Mouse (Mus musculus) limb, embryonic 14.5 days (tissue): ENCODE measurements at regions not wholly inside any gene's neighbourhood (a gene's known extent, or its start where the extent isn't known, plus 50 kb on each side); places are given as distances from the start of the nearest gene placed in this dataset.

Experiments used
- ATAC-seq: fragments of 200-750 bp; cut with Nextera tagmentation; 2 replicates; pipeline ENCODE4 v1.8.0; 2017; ENCODE audit warnings: low read depth, moderate number of reproducible peaks, moderate TSS enrichment; ENCODE audit not compliant: low FRiP score
- DNase-seq: peaks from one replicate; pipeline ENCODE4 v3.0.0-alpha.2; 2015; ENCODE audit warnings: low spot score
- H3K27ac ChIP-seq: fragments of 300-500 bp; sonication (generic); replicated peaks from 2 replicates; pipeline ENCODE4 v1.5.1; 2014; ENCODE audit warnings: low read depth, mild to moderate bottlenecking, low read length, moderate library complexity, mixed read lengths
- H3K27me3 ChIP-seq: fragments of 300-500 bp; sonication (generic); 2 replicates; pipeline ENCODE4 v1.6.1; 2014; ENCODE audit warnings: low read length, mixed read lengths; ENCODE audit not compliant: control insufficient read depth, insufficient read depth
- H3K36me3 ChIP-seq: fragments of 300-500 bp; sonication (generic); 2 replicates; pipeline ENCODE4 v1.6.1; 2014; ENCODE audit warnings: mild to moderate bottlenecking, low read length, moderate library complexity, mixed read lengths; ENCODE audit not compliant: control insufficient read depth, insufficient read depth
- H3K4me1 ChIP-seq: fragments of 300-500 bp; sonication (generic); 2 replicates; pipeline ENCODE4 v1.6.1; 2014; ENCODE audit warnings: antibody characterized with exemption, low read length, mixed read lengths; ENCODE audit not compliant: control insufficient read depth, insufficient read depth
- H3K4me2 ChIP-seq: fragments of 300-500 bp; sonication (generic); replicated peaks from 2 replicates; pipeline ENCODE4 v1.6.1; 2014; ENCODE audit warnings: low read depth, mild to moderate bottlenecking, low read length, moderate library complexity; ENCODE audit not compliant: severe bottlenecking
- H3K4me3 ChIP-seq: fragments of 300-500 bp; sonication (generic); replicated peaks from 2 replicates; pipeline ENCODE4 v1.5.1; 2014; ENCODE audit warnings: low read length
- H3K9ac ChIP-seq: fragments of 300-500 bp; sonication (generic); 2 replicates; pipeline ENCODE4 v1.6.1; 2014; ENCODE audit warnings: mild to moderate bottlenecking, low read depth, low read length, moderate library complexity; ENCODE audit not compliant: severe bottlenecking
- H3K9me3 ChIP-seq: fragments of 300-500 bp; sonication (generic); 2 replicates; pipeline ENCODE4 v1.6.1; 2016; ENCODE audit warnings: low read length; ENCODE audit not compliant: control insufficient read depth
- POLR2A ChIP-seq: fragments of 200-500 bp; IDR thresholded peaks from 2 replicates; pipeline ENCODE4 v1.8.0; 2012; ENCODE audit warnings: inconsistent platforms, mild to moderate bottlenecking, moderate library complexity, borderline replicate concordance; ENCODE audit not compliant: insufficient read depth, insufficient read length; ENCODE audit errors: extremely low read depth
- WGBS: fragments of 180-500 bp; shearing (Covaris S2); extraction: QIAGEN DNeasy Blood & Tissue Kit; methylation state at CpG from one replicate; pipeline ENCODE4 v1.1.7; 2014; 5-methylcytosine and 5-hydroxymethylcytosine counted together

- Histone ChIP-seq H3K36me3 (no peaks in the 10 kb centered on the region), H3K27me3 (no peaks in the 10 kb centered on the region), H3K4me3 (no peak overlapping the region), H3K9me3 (no peaks in the 10 kb centered on the region), H3K9ac (no peak overlapping the region), H3K4me2 (no peak overlapping the region), H3K27ac (no peak overlapping the region), H3K4me1 (no peaks in the 10 kb centered on the region)
- TF ChIP-seq POLR2A, result no peak
- DNase-seq (no peak), ATAC-seq (no peak)
- 64% methylated on average over 2 of the region's 2 CpGs for WGBS
Observed at GRCm38 (mm10) chr10:37914780-37915179, 776.1 kb upstream of the Marcks start.

GRCm38 (mm10) chr10:37911669-37912068, 772.9 kb upstream of the Marcks start:
- TF ChIP-seq POLR2A, result no peak

GRCm38 (mm10) chr10:37908276-37908675, 769.6 kb upstream of the Marcks start:
- no peaks in the 10 kb centered on the region for H3K4me1 ChIP-seq
- no peak overlapping the region for H3K4me3 ChIP-seq
- no peaks in the 10 kb centered on the region for H3K36me3 ChIP-seq
- H3K27me3 ChIP-seq, result no peaks in the 10 kb centered on the region
- no peaks in the 10 kb centered on the region for H3K9me3 ChIP-seq
- no peak overlapping the region for H3K9ac ChIP-seq
- no peak for TF ChIP-seq POLR2A
- 61% methylated on average over 2 of the region's 2 CpGs for WGBS
- no peak overlapping the region for H3K4me2 ChIP-seq
- H3K27ac ChIP-seq, result no peak overlapping the region
- DNase-seq, result no peak
- ATAC-seq, result no peak

More at GRCm38 (mm10) chr10:37911669-37912068, 772.9 kb upstream of the Marcks start:
- H3K4me3 ChIP-seq, result no peak overlapping the region
- H3K27me3 ChIP-seq, result no peaks in the 10 kb centered on the region
- H3K36me3 ChIP-seq, result no peaks in the 10 kb centered on the region
- ATAC-seq, result no peak
- no peak overlapping the region for H3K4me2 ChIP-seq
- no peak overlapping the region for H3K9ac ChIP-seq
- no peak overlapping the region for H3K27ac ChIP-seq
- no peak for DNase-seq
- no peaks in the 10 kb centered on the region for H3K4me1 ChIP-seq
- no peaks in the 10 kb centered on the region for H3K9me3 ChIP-seq

- H3K9ac ChIP-seq, result no peak overlapping the region
- H3K4me1 ChIP-seq, result no peaks in the 10 kb centered on the region
- ATAC-seq, result no peak; the same call in 1 of the 2 replicates
- H3K4me3 ChIP-seq, result no peak overlapping the region
- DNase-seq, result no peak
- H3K4me2 ChIP-seq, result no peak overlapping the region
- no peaks in the 10 kb centered on the region for H3K27me3 ChIP-seq
- H3K27ac ChIP-seq, result no peak overlapping the region
- WGBS, result 21% methylated on average over 1 of the region's 1 CpGs
- no peaks in the 10 kb centered on the region for H3K36me3 ChIP-seq
- TF ChIP-seq POLR2A, result no peak
- no peaks in the 10 kb centered on the region for H3K9me3 ChIP-seq
Observed at GRCm38 (mm10) chr10:37907731-37908130, 769.0 kb upstream of the Marcks start.

GRCm38 (mm10) chr10:37887961-37888360, 749.2 kb upstream of the Marcks start:
- Histone ChIP-seq H3K36me3 (no peaks in the 10 kb centered on the region), H3K4me3 (no peak overlapping the region), H3K9me3 (no peaks in the 10 kb centered on the region), H3K4me1 (no peaks in the 10 kb centered on the region), H3K9ac (no peak overlapping the region), H3K4me2 (no peak overlapping the region), H3K27ac (no peak overlapping the region), H3K27me3 (no peaks in the 10 kb centered on the region)
- no peak for DNase-seq
- WGBS, result 30% methylated on average over 1 of the region's 1 CpGs
- ATAC-seq, result no peak
- no peak for TF ChIP-seq POLR2A

- Histone ChIP-seq H3K9ac (no peak overlapping the region), H3K27me3 (no peaks in the 10 kb centered on the region), H3K4me3 (no peak overlapping the region), H3K36me3 (no peaks in the 10 kb centered on the region), H3K9me3 (no peaks in the 10 kb centered on the region), H3K27ac (no peak overlapping the region), H3K4me1 (no peaks in the 10 kb centered on the region), H3K4me2 (no peak overlapping the region)
- WGBS, result 84% methylated on average over 5 of the region's 5 CpGs
- ATAC-seq, result no peak
- DNase-seq, result no peak
- TF ChIP-seq POLR2A, result no peak
Observed at GRCm38 (mm10) chr10:37880841-37881240, 742.1 kb upstream of the Marcks start.
